Mouse (Mus musculus): ENCODE results near the gene Rasgef1c. TPM values are rescaled to one million over a fixed set of nuclear protein-coding genes. Genes with fewer than 3 reads are reported as not detected.

Rasgef1c gene
- polyA plus RNA-seq, 1 experiment from 2014 or later, result 0.08 TPM

DNA sequence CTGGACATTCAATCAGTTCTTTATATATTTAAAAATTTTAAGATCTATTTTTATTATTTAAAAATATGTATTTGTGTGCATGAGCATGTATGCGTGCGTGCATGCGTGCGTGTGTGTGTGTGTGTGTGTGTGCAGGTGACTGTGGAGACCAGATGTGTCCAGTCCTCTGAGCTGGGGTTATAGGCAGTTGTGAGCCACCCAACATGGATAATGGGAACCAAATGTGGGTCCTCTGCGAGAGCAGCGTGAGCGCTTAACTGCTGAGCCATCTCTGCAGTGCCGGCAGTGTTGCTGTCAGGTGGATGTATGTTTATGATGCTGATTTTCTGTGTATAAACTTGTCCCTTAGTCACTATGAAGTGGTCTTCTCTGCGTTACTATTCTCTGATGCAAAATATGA lies 21.9 kb downstream of the Rasgef1c start:
- no peak for DNase-seq (ENCODE audit: low spot score)

DNA sequence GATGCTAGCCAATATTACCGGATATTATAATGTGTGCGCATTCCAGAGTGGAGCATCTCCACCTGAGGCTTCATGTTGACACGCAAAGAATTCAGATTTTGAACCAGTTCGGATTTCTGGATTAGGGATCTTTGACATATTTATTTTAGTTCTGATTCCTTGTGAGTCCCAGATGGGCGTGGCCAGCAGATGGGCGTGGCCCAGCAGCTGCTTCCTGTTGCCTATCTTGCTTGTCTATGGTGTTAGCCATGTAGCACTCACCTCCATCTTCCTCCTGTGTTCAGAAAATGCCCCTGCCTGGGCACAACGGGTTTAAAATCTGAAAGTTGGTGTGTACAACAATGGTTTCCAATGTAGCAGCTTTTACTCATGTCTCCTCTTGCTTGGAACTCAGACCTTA lies 24.5 kb downstream of the Rasgef1c start:
- no peak for DNase-seq (ENCODE audit: low spot score)

DNA sequence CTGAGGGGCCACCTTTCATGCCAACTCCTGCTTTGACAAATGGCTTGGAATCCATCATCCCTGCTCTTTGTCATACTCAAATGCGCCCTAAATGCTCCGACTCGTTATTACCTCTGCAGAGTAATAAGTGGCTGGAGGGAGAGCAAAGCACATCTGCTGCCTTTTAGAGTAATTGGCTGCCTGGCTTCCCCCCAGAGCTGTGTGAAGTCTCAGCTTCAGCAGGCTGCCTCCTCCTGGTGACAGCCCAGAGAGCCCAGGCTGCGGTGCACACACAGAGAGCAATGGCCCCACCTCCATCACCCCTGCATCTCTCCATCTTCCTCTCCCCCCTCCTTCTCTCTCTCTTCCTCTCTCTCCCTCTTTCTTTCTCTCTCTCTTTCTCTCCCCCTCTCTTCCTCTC lies 25.5 kb downstream of the Rasgef1c start:
- no peak for DNase-seq (ENCODE audit: low spot score)

DNA sequence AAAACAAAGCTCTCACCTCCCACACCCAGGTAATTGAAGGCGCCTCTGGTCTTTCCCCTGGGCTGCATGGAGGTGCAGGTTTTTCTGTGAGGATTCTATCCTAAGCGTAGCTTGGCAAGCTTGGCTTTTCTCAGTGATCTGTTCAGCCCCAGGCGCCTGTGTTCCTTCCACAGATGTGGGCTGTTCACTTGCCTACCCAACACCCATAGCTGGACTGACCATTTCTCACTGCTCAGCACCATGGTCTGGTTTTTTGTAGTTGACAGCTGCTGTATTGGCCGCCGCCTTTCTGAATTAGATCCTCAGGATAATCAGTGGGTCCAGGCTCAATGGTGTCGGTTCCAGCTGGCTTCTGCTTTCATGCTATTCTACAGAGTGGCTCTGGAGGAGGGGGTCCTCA lies 26.0 kb downstream of the Rasgef1c start:
- no peak for DNase-seq (ENCODE audit: low spot score)

DNA sequence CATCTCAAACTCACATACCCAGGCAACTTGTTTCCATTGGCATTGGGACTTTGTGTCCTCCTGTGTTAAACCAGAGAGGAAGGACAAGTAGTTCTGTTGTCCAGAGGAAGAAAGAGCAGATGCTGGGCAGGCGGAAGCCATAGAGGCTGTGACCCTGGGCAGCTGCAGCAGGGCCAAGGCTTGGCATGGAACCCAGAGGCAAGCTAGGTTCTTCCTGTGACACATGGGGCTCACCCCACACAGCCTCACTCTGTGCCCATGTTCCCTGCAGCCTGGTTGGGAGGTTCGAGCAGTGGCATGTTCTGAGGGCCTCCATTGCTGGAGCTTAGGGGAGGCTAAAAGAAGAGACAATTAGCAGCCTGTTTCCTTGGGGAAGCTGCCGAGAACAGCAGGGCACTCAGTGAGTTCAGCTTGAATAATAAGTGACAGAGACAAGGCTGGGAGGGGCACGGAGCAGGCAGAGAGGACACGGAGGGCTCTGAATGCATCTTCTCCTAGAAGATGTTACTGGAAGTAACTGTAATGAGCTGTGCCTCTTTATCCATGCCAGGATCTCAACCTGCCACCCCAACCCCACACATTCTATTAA lies 29.5 kb downstream of the Rasgef1c start:
- DNase-seq (ENCODE audit: low spot score), result no peak

DNA sequence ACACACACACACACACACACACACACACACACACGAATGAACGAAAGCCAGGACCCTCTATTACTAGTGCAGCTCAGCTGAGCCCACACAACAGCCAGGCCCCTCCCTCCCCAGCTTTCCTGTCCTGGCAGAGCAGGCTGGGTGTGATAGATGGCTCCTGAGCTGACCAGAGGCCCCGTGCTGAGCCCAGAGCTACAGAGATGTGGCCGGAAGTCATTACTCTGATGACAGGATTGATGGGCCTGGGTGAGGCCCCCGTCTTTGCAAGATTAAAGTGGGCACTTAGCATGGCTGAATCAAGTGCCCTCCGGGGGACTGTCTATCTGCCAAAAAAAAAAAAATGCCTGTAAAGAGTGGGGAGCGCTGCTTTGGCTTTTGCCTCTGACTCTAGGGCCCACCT lies 30.2 kb downstream of the Rasgef1c start:
- DNase-seq (ENCODE audit: low spot score), result no peak

DNA sequence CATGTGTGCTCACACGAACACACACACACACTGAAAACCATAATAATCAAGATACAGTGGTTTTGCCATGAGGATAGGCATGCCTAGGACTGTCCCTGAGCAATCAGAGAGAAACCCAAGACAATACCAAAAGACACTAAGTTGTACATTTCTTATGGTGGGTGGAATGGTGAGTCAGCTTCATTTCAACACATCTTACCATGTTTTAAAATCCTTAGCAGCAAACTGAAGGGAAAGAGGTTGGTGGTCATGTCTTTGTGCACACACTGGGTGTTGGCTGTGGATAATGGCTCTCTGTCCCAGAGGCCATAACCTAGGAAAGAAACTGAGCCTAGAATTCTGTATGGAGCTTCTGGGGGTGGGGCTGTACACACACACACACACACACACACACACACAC lies 32.2 kb downstream of the Rasgef1c start:
- no peak for DNase-seq (ENCODE audit: low spot score)

DNA sequence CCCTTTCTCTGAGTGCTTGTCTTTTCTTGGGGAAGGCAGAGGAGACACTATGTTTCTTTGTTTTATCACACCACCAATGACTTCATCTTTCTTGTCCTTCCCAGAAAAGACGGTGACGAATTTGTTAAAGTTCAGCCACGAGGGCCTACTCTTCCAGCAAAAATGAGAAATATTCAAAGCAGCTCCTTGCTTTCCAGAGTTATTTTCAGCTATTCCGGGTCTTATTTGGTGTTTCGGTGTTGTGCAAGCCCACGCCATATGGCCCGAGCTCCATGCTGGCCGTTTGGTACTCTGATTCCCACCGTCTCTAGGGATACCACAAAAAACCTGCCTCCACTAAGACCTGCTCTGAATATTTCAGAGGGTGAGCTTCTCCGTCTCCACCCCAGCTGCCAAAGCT lies 32.7 kb downstream of the Rasgef1c start:
- no peak for DNase-seq (ENCODE audit: low spot score)

DNA sequence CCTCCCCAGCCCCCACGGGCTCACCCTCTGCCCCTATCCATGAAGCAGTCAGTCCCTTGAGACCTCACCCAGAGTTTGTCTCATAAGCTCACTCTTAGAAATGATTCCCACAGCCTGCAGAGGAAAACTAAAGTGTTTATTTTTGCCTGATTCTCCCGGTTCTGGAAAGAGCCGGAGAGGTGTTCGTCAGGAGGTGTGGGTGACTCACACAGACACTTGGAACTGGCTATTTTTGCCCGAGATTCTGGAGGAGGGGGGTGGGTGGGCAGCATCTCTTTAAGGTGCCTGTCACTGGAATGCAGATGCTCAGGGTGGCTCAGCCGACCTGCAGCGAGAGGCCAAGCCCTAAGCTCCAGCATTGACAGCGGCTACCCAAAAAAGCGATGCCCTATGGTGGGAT lies 34.8 kb downstream of the Rasgef1c start:
- no peak for DNase-seq (ENCODE audit: low spot score)

DNA sequence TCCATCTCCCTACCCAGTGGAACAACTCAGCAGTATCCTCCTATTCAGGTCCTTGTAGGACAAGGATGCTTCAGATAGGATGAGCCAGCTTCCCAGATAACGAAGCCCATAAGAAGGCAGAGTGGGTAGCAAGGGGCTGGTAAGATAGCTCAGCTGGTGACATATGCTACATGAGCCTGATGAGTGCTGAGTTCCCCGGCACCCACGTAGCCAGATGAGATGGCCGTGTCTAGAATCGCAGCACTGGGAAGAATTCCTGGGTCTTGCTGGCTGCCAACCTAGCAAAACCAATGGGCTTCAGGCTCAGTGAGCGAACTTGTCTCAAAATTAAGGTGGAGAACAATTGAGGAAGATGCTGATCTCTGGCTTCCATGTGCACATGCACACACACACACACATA lies 36.1 kb downstream of the Rasgef1c start:
- no peak for DNase-seq (ENCODE audit: low spot score)

DNA sequence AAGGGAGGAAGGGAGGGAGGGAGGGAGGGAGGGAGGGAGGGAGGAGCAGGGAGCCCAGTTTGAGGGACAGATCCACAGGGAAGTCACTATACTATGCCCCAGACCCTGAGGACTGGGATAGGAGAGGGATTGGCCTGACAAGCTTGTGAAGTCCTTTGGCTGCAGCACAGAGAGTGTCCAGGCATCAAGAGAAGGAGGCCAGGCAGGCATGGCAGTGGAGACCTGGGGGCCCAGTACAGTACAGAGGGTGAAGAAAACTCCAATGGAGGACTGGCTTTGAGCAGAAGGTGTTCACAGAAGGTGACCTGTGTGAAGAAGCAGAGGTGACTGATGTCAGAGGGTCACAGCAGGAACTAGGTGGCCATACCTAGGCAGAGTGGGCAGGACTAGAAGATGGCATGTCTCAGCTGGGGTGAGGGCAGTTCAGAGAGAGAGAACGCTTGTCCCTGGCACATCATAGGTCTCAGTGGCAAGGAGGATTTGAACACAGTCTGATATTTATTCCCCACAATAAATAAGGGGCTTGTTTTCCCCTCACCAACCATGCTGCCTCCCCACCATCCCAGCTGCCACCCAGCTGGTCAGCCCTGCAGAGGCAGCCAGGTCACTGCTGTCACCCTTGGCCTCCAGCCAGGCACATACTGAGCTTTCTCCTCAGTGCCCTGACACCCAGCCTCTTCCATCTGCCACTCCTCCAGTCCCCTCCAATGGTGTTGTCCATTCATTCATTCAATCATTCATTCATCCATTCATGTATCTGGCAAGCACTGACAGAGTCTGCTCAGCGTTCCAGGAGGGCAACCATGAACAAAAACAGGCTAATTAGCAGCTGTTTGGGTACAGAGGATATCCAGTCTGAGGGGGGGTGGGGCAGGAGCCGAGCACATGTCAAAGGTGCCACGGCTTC lies 36.9 kb downstream of the Rasgef1c start:
- DNase-seq (ENCODE audit: low spot score), result no peak

DNA sequence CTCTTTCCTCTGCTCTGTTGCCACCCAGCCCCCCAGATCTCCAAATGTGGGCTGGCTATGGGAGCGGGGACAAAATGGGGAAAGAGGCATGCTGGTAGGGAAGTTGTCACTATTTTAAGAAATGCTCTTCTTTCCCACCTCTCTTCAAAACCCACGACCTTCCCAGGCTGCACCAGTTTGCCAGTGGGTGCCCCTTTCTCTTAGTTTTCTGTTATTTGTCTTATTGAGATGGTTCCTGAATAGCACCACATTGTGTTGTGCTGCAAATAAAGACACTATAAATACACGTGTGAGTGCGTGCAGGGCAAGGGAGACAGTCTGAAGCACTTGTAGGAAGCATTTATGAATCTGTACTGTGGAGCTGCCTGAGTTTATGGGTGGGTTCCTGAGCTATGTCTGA lies 41.2 kb downstream of the Rasgef1c start:
- no peak for DNase-seq (ENCODE audit: low spot score)

DNA sequence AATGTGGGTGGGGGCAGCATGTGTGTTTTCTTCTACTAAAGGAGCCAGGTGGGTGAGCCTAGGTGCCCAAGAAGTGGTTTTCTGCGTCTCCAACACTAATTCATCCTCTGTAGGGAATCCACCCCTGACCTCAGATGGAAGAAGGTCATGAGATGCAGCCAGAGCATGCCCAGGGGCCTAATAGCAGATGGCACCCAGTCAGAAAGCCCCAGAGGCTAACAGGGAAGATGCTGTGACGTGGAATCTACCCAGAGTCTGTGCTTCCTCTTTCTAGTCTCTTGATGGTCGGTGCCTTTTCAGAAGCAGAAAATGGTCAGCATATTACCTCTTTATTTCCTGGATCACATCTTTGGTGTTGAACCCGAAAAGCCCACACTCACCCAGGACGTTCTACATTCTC lies 42.3 kb downstream of the Rasgef1c start:
- DNase-seq (ENCODE audit: low spot score), result no peak

DNA sequence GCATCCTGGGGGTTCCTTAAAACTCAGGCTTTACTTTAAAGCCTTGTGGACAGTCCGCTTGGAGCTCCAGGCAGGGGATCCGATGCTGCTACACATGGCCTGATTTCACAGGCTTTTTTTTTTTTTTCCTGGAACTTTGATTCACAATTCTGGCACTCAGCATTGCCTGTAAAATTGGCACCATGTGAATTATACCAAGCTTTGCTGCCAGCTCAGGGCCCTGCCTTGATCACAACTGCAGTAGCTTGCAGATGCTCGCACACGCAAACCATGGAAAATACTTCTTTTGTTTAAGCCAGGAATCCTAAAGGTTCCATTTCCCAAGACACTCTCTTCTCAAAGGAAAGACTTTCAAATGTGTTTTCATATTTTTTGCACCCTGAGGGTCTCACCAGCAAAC lies 44.1 kb downstream of the Rasgef1c start:
- no peak for DNase-seq (ENCODE audit: low spot score)

DNA sequence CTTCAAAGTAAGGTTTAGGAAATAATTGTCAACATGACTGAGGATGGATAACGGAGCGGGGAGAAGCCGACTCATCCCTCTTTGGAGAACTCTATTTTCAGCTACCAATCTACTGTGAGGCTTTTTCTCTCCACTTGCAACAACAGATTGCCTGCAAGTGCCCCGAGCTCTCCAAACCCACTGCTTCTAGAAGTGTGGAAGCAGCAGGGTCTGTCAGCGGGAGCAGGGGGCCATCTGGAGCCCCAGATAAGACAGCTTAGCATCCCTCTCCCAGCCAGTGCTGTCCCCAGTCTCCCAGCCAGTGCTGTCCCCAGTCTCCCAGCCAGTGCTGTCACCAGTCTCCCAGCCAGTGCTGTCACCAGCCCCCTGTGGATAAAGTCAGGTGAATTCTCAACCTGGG lies 48.2 kb downstream of the Rasgef1c start:
- no peak for DNase-seq (ENCODE audit: low spot score)

DNA sequence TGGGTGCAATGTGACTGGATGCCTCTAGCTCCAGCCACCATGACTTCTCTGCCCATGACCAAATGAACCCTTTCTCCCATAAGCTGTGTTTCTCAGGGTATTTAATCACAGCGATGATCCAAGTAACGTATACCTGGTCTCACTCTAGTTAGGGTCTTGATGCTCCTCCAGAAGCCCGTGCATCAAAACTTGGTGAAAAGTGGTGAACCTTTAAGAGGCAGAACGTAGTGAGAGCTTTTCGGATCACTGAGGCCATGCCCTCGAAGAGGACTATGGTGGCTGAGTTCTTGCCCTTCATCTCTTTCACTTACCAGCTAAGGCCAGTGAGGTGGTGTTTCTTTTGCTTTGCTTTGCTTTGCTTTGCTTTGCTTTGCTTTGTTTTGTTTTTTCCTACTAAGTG lies 52.0 kb downstream of the Rasgef1c start:
- DNase-seq (ENCODE audit: low spot score), result no peak

DNA sequence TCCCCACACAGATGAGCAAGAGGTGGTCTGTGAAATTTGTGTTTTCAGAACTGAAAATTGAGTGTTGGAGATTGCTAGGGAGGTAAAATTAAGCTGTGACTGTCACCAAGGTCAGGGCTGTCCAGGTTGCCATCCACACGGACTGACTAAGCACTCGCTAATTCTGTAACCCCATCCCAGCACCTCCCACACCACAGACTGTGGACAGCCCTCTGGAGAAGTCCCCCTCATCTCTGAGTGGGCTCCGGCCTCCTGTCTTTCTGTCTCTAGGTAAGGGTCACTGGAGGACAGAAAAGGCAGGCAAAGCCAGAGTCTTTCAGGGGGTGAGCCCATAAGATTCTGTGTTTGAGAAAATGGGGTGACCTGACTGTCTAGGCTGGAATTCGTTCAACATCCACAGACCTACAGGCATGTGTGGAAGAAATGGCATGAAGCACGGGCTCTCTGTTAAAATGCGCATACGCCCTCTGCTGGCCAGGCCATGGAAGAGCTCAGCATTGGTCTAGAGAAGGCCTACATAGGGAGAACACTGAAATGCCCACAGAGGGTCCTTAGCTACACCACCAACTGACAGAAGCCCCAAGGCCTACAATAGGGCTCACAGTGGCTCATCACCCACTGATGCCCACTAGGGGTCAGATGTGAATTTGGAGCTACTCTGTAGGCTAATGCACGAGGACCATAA lies 54.1 kb downstream of the Rasgef1c start:
- peak; percentile 64 for DNase-seq (ENCODE audit: low spot score)

DNA sequence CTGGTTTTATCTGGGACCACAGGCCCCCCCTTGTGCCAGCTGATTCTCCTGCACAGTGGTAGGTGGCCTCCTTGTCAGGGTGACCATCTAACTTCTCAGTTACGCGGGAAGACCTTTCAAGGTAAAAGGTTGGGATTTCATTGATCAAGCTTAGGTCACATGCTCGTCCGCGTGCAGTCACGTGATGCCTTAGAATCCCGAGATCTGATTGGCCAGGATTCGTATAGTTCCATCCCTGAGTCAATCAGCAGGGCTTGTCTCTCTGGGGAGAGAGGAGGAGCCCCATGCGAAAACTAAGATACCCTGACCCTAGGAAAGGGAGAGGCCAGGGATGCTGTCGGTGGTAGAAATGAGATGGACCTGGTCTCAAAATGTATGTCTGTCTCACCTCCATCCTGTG lies 56.4 kb downstream of the Rasgef1c start:
- DNase-seq (ENCODE audit: low spot score), result no peak

DNA sequence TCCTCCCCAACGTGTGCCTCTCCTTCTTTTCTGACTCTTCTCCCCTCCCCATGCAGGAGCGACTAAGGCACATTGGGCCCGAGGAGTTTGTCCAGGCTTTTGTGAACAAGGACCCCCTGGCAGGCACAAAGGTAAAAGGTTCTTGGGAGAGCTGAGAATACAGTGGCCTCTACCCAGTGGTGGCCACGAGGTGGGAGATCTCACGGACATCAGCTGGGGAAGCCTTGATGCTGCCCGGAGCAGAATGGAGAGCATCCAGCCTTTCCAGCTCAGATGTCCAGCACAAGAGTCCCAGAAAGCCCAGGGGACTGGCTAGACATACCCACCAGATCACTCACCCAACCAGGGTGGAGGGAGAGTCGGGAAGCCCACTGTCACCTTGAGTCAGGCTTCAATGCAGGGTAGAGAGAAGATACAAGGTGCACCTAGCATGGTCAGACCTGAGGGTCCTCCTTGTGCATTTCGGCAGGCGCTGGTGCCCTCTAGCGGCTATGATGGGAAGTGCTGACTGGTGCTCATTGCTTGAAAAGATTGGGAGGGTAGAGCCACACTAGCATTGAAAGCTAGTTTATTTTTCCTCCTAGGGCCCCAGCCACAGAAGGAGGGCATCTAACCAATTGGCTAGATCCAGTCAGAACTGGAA lies 59.6 kb downstream of the Rasgef1c start:
- DNase-seq (ENCODE audit: low spot score), result peak; percentile 77

DNA sequence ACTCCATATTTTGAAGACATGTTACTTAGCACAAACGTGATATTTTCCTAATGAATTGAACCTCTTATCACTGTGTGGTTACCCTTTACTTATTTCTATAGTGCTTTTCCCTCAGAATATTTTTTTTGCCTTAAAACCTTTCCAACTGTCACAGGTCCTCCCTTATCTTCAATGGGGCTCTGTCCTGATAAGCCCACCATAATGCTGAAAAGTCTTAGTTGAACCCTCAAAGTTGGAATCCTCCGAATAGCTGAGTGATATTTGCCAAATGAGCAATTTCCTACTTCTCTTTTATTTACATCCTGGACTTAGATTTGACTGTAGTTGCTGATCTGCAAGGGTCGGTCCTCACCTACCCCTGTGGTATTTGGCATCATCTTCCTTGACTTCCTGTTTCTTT lies 63.7 kb downstream of the Rasgef1c start:
- DNase-seq (ENCODE audit: low spot score), result no peak

DNA sequence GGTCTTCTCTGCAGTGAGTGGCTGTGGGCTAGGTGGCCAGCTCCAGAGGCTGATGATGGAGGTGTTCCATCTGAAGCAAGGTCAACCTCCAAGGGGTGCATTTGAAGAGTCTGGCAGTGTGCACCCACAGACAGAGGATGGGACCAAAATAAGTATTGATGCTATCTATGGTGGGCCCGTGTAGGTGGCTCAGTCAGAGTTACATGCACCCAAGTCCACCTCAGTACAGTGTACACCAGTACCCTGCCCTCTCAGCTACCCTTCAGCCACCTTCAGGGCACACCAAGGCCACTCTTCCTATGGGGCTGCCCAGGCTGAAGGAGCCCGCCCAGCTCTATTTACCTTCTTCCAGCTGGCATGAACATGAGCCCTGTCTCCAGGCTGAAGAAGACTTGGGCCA lies 68.1 kb downstream of the Rasgef1c start:
- DNase-seq (ENCODE audit: low spot score), result no peak

All from thymus, postnatal 0 days (tissue).